In genomic region chr3:90294064-90294440, GRCm38 (mm10) we compare ENCODE assay signal across 9 mouse cellular contexts. TPM values are rescaled to one million over a fixed set of nuclear protein-coding genes. Genes with fewer than 3 reads are reported as not detected.
DNase-seq lines count a peak whose midpoint lies in the region; ATAC-seq and TF ChIP-seq lines count a peak whose summit lies in the region.
"Had no signal": no experiment of that assay in that cellular context is flagged by ENCODE, and none has a peak within 500 bp of the region (broad histone marks: within the 10 kb centered on the region; RNA-seq: fewer than 3 reads in every experiment).

No protein-coding gene starts in this region.

- H3K9me3 ChIP-seq in erythroblast, embryonic 14.5 days (ENCODE audit: control insufficient read depth, low read length) = no peaks in the 10 kb centered on the region
- H3K9me3 ChIP-seq in embryonic facial prominence, embryonic 13.5 days = no peaks in the 10 kb centered on the region
- H3K9me3 ChIP-seq in intestine, embryonic 16.5 days (ENCODE audit: control insufficient read depth, low read length) = no peaks in the 10 kb centered on the region
- no peaks in the 10 kb centered on the region for H3K9me3 ChIP-seq in neural tube, embryonic 11.5 days (ENCODE audit: control insufficient read depth, low read length)

- DNase-seq in neural tube, embryonic 11.5 days (ENCODE audit: low spot score) = no peak
- no peak for DNase-seq in frontal cortex, postnatal 14 days (ENCODE audit: low spot score in 2 of 2)

- no peak for ATAC-seq in erythroblast, adult 5-6 weeks (replicated peaks; ENCODE audit: low FRiP score, poor library complexity, severe bottlenecking)
- no peak for ATAC-seq in embryonic facial prominence, embryonic 13.5 days (ENCODE audit: insufficient number of reproducible peaks, insufficient read depth, low FRiP score, low TSS enrichment, low read depth)
- ATAC-seq in intestine, embryonic 16.5 days = no peak
- no peak for ATAC-seq in neural tube, embryonic 11.5 days (ENCODE audit: insufficient read depth, low FRiP score, low TSS enrichment)
- no peak for ATAC-seq in monocyte, adult 5-6 weeks (replicated peaks; ENCODE audit: insufficient number of reproducible peaks, low FRiP score, low TSS enrichment, poor library complexity, severe bottlenecking)

- H3K9ac ChIP-seq in embryonic facial prominence, embryonic 13.5 days = peak overlapping the region; percentile 89
- H3K9ac ChIP-seq in intestine, embryonic 16.5 days (ENCODE audit: low read depth, low read length) = peak overlapping the region; percentile 89
- peak overlapping the region; percentile 95 for H3K9ac ChIP-seq in neural tube, embryonic 11.5 days (ENCODE audit: low read length)

- peaks cover 49% of the 10 kb centered on the region for H3K4me1 ChIP-seq in erythroblast, embryonic 14.5 days (ENCODE audit: control insufficient read depth)
- peaks cover 16% of the 10 kb centered on the region for H3K4me1 ChIP-seq in embryonic facial prominence, embryonic 13.5 days
- peaks cover 10% of the 10 kb centered on the region for H3K4me1 ChIP-seq in intestine, embryonic 16.5 days (ENCODE audit: control insufficient read depth, insufficient read depth, low read length)
- peaks cover 10% of the 10 kb centered on the region for H3K4me1 ChIP-seq in neural tube, embryonic 11.5 days (ENCODE audit: control insufficient read depth, insufficient read depth, low read length)

- H3K27me3 ChIP-seq in erythroblast, embryonic 14.5 days (ENCODE audit: control insufficient read depth) = no peaks in the 10 kb centered on the region
- H3K27me3 ChIP-seq in C2C12 (ENCODE audit: control insufficient read depth, insufficient read depth, insufficient read length) = no peaks in the 10 kb centered on the region
- no peaks in the 10 kb centered on the region for H3K27me3 ChIP-seq in embryonic facial prominence, embryonic 13.5 days
- H3K27me3 ChIP-seq in intestine, embryonic 16.5 days (replicated peaks; ENCODE audit: control insufficient read depth, insufficient read depth, low read length) = no peaks in the 10 kb centered on the region
- no peaks in the 10 kb centered on the region for H3K27me3 ChIP-seq in neural tube, embryonic 11.5 days (ENCODE audit: control insufficient read depth, insufficient read depth, low read length)

- peak overlapping the region; percentile 90 for H3ac ChIP-seq in C2C12 (ENCODE audit: control insufficient read depth, insufficient read length, low read depth)

- peaks cover 54% of the 10 kb centered on the region for H3K79me3 ChIP-seq in C2C12 (ENCODE audit: low read depth)

- H3K27ac ChIP-seq in embryonic facial prominence, embryonic 13.5 days = peak overlapping the region; percentile 97
- peak overlapping the region; percentile 96 for H3K27ac ChIP-seq in intestine, embryonic 16.5 days (ENCODE audit: low read length)
- peak overlapping the region; percentile 99 for H3K27ac ChIP-seq in neural tube, embryonic 11.5 days (ENCODE audit: low read depth, low read length)

- peak overlapping the region; percentile 74 for H3K4me2 ChIP-seq in embryonic facial prominence, embryonic 13.5 days
- peak overlapping the region; percentile 83 for H3K4me2 ChIP-seq in intestine, embryonic 16.5 days (ENCODE audit: low read depth, low read length)
- H3K4me2 ChIP-seq in neural tube, embryonic 11.5 days (ENCODE audit: low read depth) = peak overlapping the region; percentile 72

- WGBS in embryonic facial prominence, embryonic 13.5 days = 2% methylated on average over 11 of the region's 11 CpGs
- WGBS in intestine, embryonic 16.5 days = 2% methylated on average over 11 of the region's 11 CpGs
- 3% methylated on average over 11 of the region's 11 CpGs for WGBS in neural tube, embryonic 11.5 days

- peak overlapping the region; percentile 92 for H3K4me3 ChIP-seq in erythroblast, embryonic 14.5 days (replicated peaks)
- peak overlapping the region; percentile 75 for H3K4me3 ChIP-seq in C2C12 (ENCODE audit: insufficient read depth, poor library complexity, severe bottlenecking)
- peak overlapping the region; percentile 84 for H3K4me3 ChIP-seq in embryonic facial prominence, embryonic 13.5 days
- H3K4me3 ChIP-seq in intestine, embryonic 16.5 days (ENCODE audit: low read length) = peak overlapping the region; percentile 86
- H3K4me3 ChIP-seq in neural tube, embryonic 11.5 days (ENCODE audit: low read depth, low read length) = peak overlapping the region; percentile 91

- H3K79me2 ChIP-seq in C2C12 (ENCODE audit: control insufficient read depth, insufficient read depth) = peaks cover 59% of the 10 kb centered on the region

- H3K36me3 ChIP-seq in erythroblast, embryonic 14.5 days (ENCODE audit: control insufficient read depth) = peaks cover 24% of the 10 kb centered on the region
- H3K36me3 ChIP-seq in C2C12 (ENCODE audit: control insufficient read depth, insufficient read depth) = peaks cover 8% of the 10 kb centered on the region
- no peaks in the 10 kb centered on the region for H3K36me3 ChIP-seq in embryonic facial prominence, embryonic 13.5 days
- H3K36me3 ChIP-seq in intestine, embryonic 16.5 days (ENCODE audit: control insufficient read depth, insufficient read depth, low read length) = no peaks in the 10 kb centered on the region
- H3K36me3 ChIP-seq in neural tube, embryonic 11.5 days (ENCODE audit: control insufficient read depth, insufficient read depth, low read length) = no peaks in the 10 kb centered on the region; the same call in 1 of the 2 replicates

- TF ChIP-seq CTCF in C2C12 (IDR thresholded peaks at IDR 0.05; ENCODE audit: control insufficient read depth, insufficient read depth, insufficient read length) = no peak

TF ChIP-seq in C2C12, 6 proteins besides CTCF, POLR2A, EP300 and RAD21:
- TF ChIP-seq CEBPB (IDR thresholded peaks at IDR 0.05; ENCODE audit: low read depth) (no peak), MAX (IDR thresholded peaks at IDR 0.05) (no peak), MYOG (IDR thresholded peaks at IDR 0.05; ENCODE audit: control insufficient read depth, extremely low read depth, insufficient read length) (no peak), USF1 (IDR thresholded peaks at IDR 0.05; ENCODE audit: low read depth) (no peak), MYOD1 (IDR thresholded peaks at IDR 0.05; ENCODE audit: control insufficient read depth, insufficient read length, low read depth) (no peak), FOSL1 (IDR thresholded peaks at IDR 0.05; ENCODE audit: insufficient read depth, low read length, poor library complexity, severe bottlenecking) (no peak)

RNA-seq across cellular contexts. Expression of gene Gatad2b, which starts 1.1 kb away (rescaled TPM):
- 0.37 and 0.40 TPM in 2 replicates for polyA plus RNA-seq in erythroblast, embryonic 14.5 days (2012)
- total RNA-seq in erythroblast, adult 5-6 weeks (2015; ENCODE audit: low replicate concordance) = 51.0 and 65.5 TPM in 2 replicates
- total RNA-seq in erythroblast, adult 5-6 weeks (2017; ENCODE audit: low replicate concordance) = 41.8 and 47.2 TPM in 2 replicates
- 14.2 TPM for polyA plus RNA-seq in C2C12 (2012; fragmentation: generic; extraction: Trizol)
- 19.0 and 24.5 TPM in 2 replicates for polyA plus RNA-seq in embryonic facial prominence, embryonic 13.5 days (2015; fragmentation: Nextera tagmentation; extraction: Ambion mirVana)
- polyA plus RNA-seq in intestine, embryonic 16.5 days (2015; fragmentation: Nextera tagmentation; extraction: Ambion mirVana) = 6.4 and 8.9 TPM in 2 replicates
- polyA plus RNA-seq in neural tube, embryonic 11.5 days (2014; fragmentation: Nextera tagmentation; extraction: Ambion mirVana) = 9.2 and 11.4 TPM in 2 replicates
- 26.9 to 46.5 TPM (median 34.1 TPM) in 3 replicates for total RNA-seq in monocyte, adult 5-6 weeks (2017)

RNA-seq across cellular contexts. Expression of gene Dennd4b, which starts 29.1 kb away (rescaled TPM):
- polyA plus RNA-seq in erythroblast, embryonic 14.5 days (2012) = 1.1 and 1.3 TPM in 2 replicates
- 2.9 and 18.4 TPM in 2 replicates for total RNA-seq in erythroblast, adult 5-6 weeks (2015; ENCODE audit: low replicate concordance)
- total RNA-seq in erythroblast, adult 5-6 weeks (2017; ENCODE audit: low replicate concordance) = 4.5 and 6.1 TPM in 2 replicates
- 2.6 TPM for polyA plus RNA-seq in C2C12 (2012; fragmentation: generic; extraction: Trizol)
- 4.9 and 5.6 TPM in 2 replicates for polyA plus RNA-seq in embryonic facial prominence, embryonic 13.5 days (2015; fragmentation: Nextera tagmentation; extraction: Ambion mirVana)
- 2.3 and 2.4 TPM in 2 replicates for polyA plus RNA-seq in intestine, embryonic 16.5 days (2015; fragmentation: Nextera tagmentation; extraction: Ambion mirVana)
- polyA plus RNA-seq in neural tube, embryonic 11.5 days (2014; fragmentation: Nextera tagmentation; extraction: Ambion mirVana) = 4.7 and 6.2 TPM in 2 replicates
- 15.4 to 39.1 TPM (median 16.3 TPM) in 3 replicates for total RNA-seq in monocyte, adult 5-6 weeks (2017)

RNA-seq across cellular contexts. Expression of gene Crtc2, which starts 40.1 kb away (rescaled TPM):
- 2.9 and 3.3 TPM in 2 replicates for polyA plus RNA-seq in erythroblast, embryonic 14.5 days (2012)
- total RNA-seq in erythroblast, adult 5-6 weeks (2015; ENCODE audit: low replicate concordance) = 14.2 and 17.5 TPM in 2 replicates
- 2.4 and 4.4 TPM in 2 replicates for total RNA-seq in erythroblast, adult 5-6 weeks (2017; ENCODE audit: low replicate concordance)
- 25.7 TPM for polyA plus RNA-seq in C2C12 (2012; fragmentation: generic; extraction: Trizol)
- 25.9 and 26.9 TPM in 2 replicates for polyA plus RNA-seq in embryonic facial prominence, embryonic 13.5 days (2015; fragmentation: Nextera tagmentation; extraction: Ambion mirVana)
- 19.1 and 20.1 TPM in 2 replicates for polyA plus RNA-seq in intestine, embryonic 16.5 days (2015; fragmentation: Nextera tagmentation; extraction: Ambion mirVana)
- 9.8 and 13.9 TPM in 2 replicates for polyA plus RNA-seq in neural tube, embryonic 11.5 days (2014; fragmentation: Nextera tagmentation; extraction: Ambion mirVana)
- total RNA-seq in monocyte, adult 5-6 weeks (2017) = 19.2 to 40.7 TPM (median 19.9 TPM) in 3 replicates

RNA-seq across cellular contexts. Expression of gene Slc39a1, which starts 46.1 kb away (rescaled TPM):
- 0.20 and 0.21 TPM in 2 replicates for polyA plus RNA-seq in erythroblast, embryonic 14.5 days (2012)
- total RNA-seq in erythroblast, adult 5-6 weeks (2015; ENCODE audit: low replicate concordance) = 2.5 and 10.6 TPM in 2 replicates
- total RNA-seq in erythroblast, adult 5-6 weeks (2017; ENCODE audit: low replicate concordance) = 8.7 and 9.5 TPM in 2 replicates
- polyA plus RNA-seq in C2C12 (2012; fragmentation: generic; extraction: Trizol) = 82.1 TPM
- 86.2 and 92.6 TPM in 2 replicates for polyA plus RNA-seq in embryonic facial prominence, embryonic 13.5 days (2015; fragmentation: Nextera tagmentation; extraction: Ambion mirVana)
- 94.5 and 127 TPM in 2 replicates for polyA plus RNA-seq in intestine, embryonic 16.5 days (2015; fragmentation: Nextera tagmentation; extraction: Ambion mirVana)
- polyA plus RNA-seq in neural tube, embryonic 11.5 days (2014; fragmentation: Nextera tagmentation; extraction: Ambion mirVana) = 50.6 and 51.4 TPM in 2 replicates
- total RNA-seq in monocyte, adult 5-6 weeks (2017) = 32.3 to 49.4 TPM (median 46.6 TPM) in 3 replicates

RNA-seq across cellular contexts. Expression of gene Creb3l4, which starts 50.7 kb away (rescaled TPM):
- polyA plus RNA-seq in erythroblast, embryonic 14.5 days (2012) = not detected in 2 replicates
- total RNA-seq in erythroblast, adult 5-6 weeks (2015; ENCODE audit: low replicate concordance) = not detected in 2 replicates
- total RNA-seq in erythroblast, adult 5-6 weeks (2017; ENCODE audit: low replicate concordance) = not detected in 2 replicates
- polyA plus RNA-seq in C2C12 (2012; fragmentation: generic; extraction: Trizol) = 0.06 TPM
- 8.9 and 9.1 TPM in 2 replicates for polyA plus RNA-seq in embryonic facial prominence, embryonic 13.5 days (2015; fragmentation: Nextera tagmentation; extraction: Ambion mirVana)
- polyA plus RNA-seq in intestine, embryonic 16.5 days (2015; fragmentation: Nextera tagmentation; extraction: Ambion mirVana) = 16.0 and 18.9 TPM in 2 replicates
- polyA plus RNA-seq in neural tube, embryonic 11.5 days (2014; fragmentation: Nextera tagmentation; extraction: Ambion mirVana) = 3.4 and 4.0 TPM in 2 replicates
- 0.49 to 1.1 TPM in 2 of 3 replicates, not detected in the other for total RNA-seq in monocyte, adult 5-6 weeks (2017)
- total RNA-seq: neutrophil, adult 5-6 weeks had no signal
